Mouse (Mus musculus) frontal cortex, postnatal 36 days (tissue): ENCODE results near the gene Gm44502.

Source experiments
- DNase-seq, 2 experiments: peaks; one replicate each; pipeline ENCODE4 v3.0.0; 2022; ENCODE audit warnings: low spot score in 2 of 2

The Gm44502 gene

DNA sequence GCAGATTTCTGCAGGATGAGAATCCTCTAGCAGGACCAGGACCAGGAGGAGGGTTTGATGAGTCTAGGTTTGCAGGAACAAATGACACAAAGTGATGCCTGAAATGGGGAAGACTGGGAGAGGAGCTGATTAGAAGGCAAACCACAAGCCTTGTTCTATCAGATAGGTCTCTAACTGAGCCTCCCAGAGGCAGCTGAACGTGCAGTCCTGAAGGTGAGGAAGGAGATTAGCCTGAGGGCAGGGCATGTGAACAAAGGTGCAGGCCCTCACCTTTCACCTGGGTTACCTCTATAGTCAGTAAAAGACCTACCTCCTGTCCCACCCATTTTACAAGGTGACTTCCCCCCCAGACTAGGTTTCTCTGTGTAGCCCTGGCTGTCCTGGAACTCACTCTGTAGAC lies 29.8 kb downstream of the Gm44502 start:
- no peak for DNase-seq

DNA sequence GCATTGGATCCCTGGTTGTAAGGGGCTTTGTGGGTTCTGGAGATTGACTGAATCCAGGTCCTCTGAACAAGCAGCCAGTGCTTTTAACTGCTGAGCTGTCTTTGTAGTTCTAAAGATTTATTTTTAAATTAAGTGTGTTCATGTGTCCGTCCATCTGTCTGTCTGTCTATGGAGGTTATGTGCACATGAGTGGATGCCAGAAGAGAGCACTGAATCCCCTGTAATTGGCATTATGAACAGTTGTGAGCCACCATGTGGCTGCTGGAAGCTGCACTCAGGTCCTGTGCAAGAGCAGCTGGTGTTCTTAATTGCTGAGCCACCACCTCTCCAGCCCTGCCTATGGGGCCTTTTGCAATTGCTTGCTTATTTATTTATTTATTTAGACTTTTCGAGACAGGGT lies 31.4 kb downstream of the Gm44502 start:
- DNase-seq = no peak

GRCm38 (mm10) chr15:89396883-89397282 lies 32.6 kb downstream of the Gm44502 start:
- DNase-seq = no peak

DNA sequence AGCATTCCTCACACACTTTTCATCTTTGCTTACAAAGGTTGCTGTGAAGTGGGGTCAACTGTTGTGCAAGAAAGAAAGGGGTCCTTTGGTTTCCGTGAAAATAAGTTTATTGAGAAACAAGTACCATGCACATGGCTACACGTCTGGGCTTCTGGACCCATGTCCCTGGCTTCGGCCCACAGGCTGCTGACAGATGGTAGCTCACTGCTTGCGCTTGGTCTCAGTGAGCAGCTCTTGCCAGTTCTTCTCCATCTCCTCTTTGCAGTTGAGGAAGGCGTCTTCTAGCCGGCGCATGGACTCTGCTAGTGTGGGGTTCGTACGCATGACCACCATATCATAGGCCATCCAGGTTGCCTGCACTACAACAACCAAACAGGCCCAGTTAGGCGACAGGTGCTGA lies 39.4 kb downstream of the Gm44502 start:
- no peak for DNase-seq

DNA sequence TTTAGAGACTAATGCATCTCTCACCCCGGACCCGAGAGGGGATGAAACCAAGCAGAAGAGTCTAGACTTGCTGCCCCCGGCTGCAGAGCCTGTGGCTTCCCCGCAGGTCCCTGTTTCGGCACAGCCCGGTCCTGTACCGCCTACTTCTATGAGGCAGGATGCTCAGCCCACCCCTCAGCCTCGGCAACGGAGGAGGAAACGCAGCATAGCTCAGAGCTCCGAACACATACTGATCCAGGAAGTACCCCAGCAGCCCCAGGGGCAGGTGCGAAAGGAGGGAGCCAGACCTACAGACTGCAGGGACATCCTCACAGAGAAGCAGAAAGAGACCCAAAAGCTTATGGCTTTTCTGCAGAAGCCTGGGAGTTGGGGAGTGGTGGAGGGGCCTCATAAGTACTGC lies 42.4 kb downstream of the Gm44502 start:
- DNase-seq = no peak

GRCm38 (mm10) chr15:89384617-89385016 lies 44.9 kb downstream of the Gm44502 start, which contains the start of gene Klhdc7b:
Klhdc7b (plus strand) TSS chr15:89384917.
- DNase-seq = no peak

DNA sequence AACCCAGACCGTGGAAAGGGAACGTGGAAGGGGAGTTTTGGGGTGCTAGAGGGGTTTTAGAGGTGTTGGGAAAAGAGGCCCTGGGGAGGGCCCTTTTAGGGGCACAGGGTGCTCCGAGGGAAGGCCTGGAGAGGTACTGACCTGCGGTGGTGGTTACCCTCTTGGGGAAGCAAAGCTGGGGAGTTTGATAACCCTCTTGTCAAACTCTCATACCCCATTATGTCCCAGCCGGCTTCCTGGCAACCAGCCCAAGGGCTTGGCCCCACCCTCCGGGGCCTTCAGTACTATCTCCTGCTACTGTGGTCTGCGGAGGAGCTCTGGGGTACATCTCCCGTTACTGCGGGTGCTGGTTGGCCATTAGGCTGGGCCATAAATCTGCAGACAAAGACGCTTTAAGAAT lies 50.1 kb downstream of the Gm44502 start:
- DNase-seq = no peak

- DNase-seq = no peak
These were observed 50.6 kb downstream of the Gm44502 start, which contains the start of gene Odf3b for GRCm38 (mm10) chr15:89378831-89379401. Odf3b (minus strand) TSS chr15:89379282.

GRCm38 (mm10) chr15:89377938-89378828 lies 51.3 kb downstream of the Gm44502 start:
- DNase-seq = no peak

DNA sequence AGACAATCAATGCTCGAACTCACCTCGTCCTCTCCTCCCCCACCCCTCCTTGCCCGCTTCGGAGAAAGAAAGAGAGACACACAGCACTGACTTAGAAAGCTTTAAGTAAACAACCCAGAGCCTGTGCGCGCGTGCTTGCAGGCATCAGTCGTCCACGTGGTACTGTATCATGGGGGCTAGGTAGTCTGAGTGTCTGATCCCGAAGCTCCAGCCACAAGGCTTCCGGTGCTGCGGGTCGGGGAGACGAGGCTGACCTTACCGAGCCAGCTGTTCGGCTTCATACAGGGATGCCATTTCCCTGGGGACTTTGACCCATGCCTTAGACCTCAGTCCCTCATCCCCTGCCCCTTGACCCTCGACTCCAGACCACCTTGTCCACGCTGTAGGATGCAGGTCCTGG lies 52.1 kb downstream of the Gm44502 start:
- DNase-seq = no peak

GRCm38 (mm10) chr15:89376957-89377356 lies 52.5 kb downstream of the Gm44502 start, which contains the start of gene Tymp:
Tymp (minus strand) TSS chr15:89377039.
- no peak for DNase-seq

DNA sequence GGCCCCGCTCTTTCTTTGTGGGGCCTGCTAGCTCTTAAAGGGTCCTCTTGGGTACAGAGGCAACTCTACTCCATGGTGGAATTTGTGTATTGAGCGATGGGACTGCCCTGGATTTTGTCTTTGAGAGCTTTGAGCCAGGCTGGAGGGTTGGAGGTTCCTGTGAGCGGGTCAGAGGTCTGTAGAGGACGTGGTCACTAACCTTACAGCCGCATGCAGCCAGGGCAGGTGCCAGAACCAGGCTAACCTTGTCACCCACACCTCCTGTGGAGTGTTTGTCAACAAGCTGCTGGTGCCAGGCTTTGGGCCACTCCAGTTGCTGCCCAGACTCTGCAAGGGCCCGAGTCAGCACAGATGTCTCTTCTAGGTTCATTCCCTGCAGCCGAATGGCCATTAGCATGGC lies 53.5 kb downstream of the Gm44502 start:
- no peak for DNase-seq

DNA sequence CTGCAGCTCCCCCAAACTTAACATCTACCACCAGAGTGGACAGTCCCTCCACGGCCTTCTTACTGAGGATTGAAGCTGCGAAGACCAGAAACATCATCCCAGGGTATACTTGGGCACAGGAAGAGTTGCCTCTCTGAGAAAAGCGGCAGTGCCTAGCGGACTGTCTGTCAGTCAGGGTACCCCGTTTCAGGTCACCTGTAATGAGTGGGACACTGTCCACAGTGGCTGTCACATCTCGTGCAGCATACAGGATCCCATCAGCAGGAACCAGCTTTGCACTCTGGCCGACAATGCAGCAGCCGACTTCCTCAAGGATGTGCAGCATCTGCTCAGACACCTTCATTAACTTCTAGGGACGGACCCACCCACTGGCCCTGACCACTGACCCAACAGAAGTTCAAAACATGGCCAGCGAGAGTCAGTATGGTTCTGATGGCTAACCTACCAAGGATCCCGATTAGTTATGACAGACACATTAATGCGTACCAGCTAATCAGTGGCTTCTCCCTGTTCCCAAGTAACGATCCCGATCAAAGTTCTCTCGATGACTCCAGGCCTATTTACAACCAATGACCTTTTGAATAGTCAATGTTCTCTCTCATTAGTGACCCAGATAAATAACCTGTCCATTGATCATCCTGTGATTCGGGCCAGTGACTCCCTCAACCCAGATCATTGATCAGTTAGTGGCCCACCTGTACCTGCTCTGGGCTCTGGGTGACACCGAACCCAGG lies 54.5 kb downstream of the Gm44502 start:
- DNase-seq = no peak

GRCm38 (mm10) chr15:89374340-89374739 lies 55.2 kb downstream of the Gm44502 start:
- no peak for DNase-seq

GRCm38 (mm10) chr15:89373762-89374248 lies 55.7 kb downstream of the Gm44502 start, which contains the start of gene Sco2:
Sco2 (minus strand) TSS chr15:89373846.
- peak; percentile 93 to 94 for DNase-seq

- peak; percentile 78 to 86 for DNase-seq
These were observed 56.3 kb downstream of the Gm44502 start for GRCm38 (mm10) chr15:89373027-89373761.

GRCm38 (mm10) chr15:89372536-89372935 lies 57.0 kb downstream of the Gm44502 start:
- no peak for DNase-seq

GRCm38 (mm10) chr15:89372068-89372467 lies 57.4 kb downstream of the Gm44502 start:
- no peak for DNase-seq
